Mouse (Mus musculus): ENCODE measurements around the gene Gm5431. TPM values are rescaled to one million over a fixed set of nuclear protein-coding genes. Genes with fewer than 3 reads are reported as not detected.

The Gm5431 gene
- total RNA-seq (2023) = 10 to 100 TPM in 1 of 2 experiments, 1 to 10 TPM in 1; 7.4 to 14.1 TPM

GRCm38 (mm10) chr11:48902021-48902420 lies at the start of gene Gm5431:
Gm5431 (minus strand) TSS chr11:48902214.

GRCm38 (mm10) chr11:48946090-48946489 lies 44.1 kb upstream of the Gm5431 start, which contains the start of gene Psme2b:
Psme2b (minus strand) TSS chr11:48946190.

GRCm38 (mm10) chr11:48871201-48871772 lies 30.7 kb downstream of the Gm5431 start, which contains the start of gene Irgm1:
Irgm1 (minus strand) TSS chr11:48871683.

Other genes with a start within 250 kb of the Gm5431 start
- 1,000 to 10,000 TPM; 1,438 to 1,488 TPM for gene Rack1, start 101.9 kb downstream of the Gm5431 start, total RNA-seq (2023)
- 10 to 100 TPM; 61.3 TPM for gene Trim41, start 84.9 kb downstream of the Gm5431 start, total RNA-seq (2023)
- gene Trim7, start 76.1 kb downstream of the Gm5431 start, total RNA-seq (2023) = 100 to 1,000 TPM; 172 to 185 TPM
- gene Gm12184, start 75.6 kb downstream of the Gm5431 start, total RNA-seq (2023) = under 1 TPM; 0.52 to 0.59 TPM
- gene Irgm1, start 30.5 kb downstream of the Gm5431 start, total RNA-seq (2023) = 10 to 100 TPM; 35.3 to 54.8 TPM
- 10 to 100 TPM; 59.4 to 62.0 TPM for gene Psme2b, start 44.0 kb upstream of the Gm5431 start, total RNA-seq (2023)
- gene Olfr56, start 76.7 kb upstream of the Gm5431 start, total RNA-seq (2023) = under 1 TPM; 0.68 to 0.70 TPM
- gene 9930111J21Rik1, start 77.2 kb upstream of the Gm5431 start, total RNA-seq (2023) = 100 to 1,000 TPM; 102 to 112 TPM
- gene Gm12185, start 90.0 kb upstream of the Gm5431 start, total RNA-seq (2023) = 1 to 10 TPM; 1.9 to 2.8 TPM
- 1 to 10 TPM; 2.2 to 4.3 TPM for gene Tgtp1, start 92.0 kb upstream of the Gm5431 start, total RNA-seq (2023)
- 100 to 1,000 TPM; 132 to 158 TPM for gene 9930111J21Rik2, start 149.0 kb upstream of the Gm5431 start, total RNA-seq (2023)
- 1 to 10 TPM; 3.6 to 5.1 TPM for gene Tgtp2, start 162.0 kb upstream of the Gm5431 start, total RNA-seq (2023)
- gene Ifi47, start 174.4 kb upstream of the Gm5431 start, total RNA-seq (2023) = 10 to 100 TPM; 37.3 to 48.6 TPM
- not detected for gene Olfr1396, start 212.7 kb upstream of the Gm5431 start, total RNA-seq (2023)
- not detected for gene Olfr1395, start 240.1 kb upstream of the Gm5431 start, total RNA-seq (2023)